Mouse (Mus musculus): ENCODE measurements around the gene Zfp536.

- TF ChIP-seq CTCF (conservative IDR thresholded peaks at IDR 0.05 in 1 of 2, IDR thresholded peaks at IDR 0.05 in 1 of 2; ENCODE audit: low read depth in 2 of 2, low read length in 2 of 2): no peak
- no peak for TF ChIP-seq MAZ (IDR thresholded peaks at IDR 0.05; ENCODE audit: low read depth, low read length)
- TF ChIP-seq USF1 (IDR thresholded peaks at IDR 0.05; ENCODE audit: low read depth, low read length): no peak
- no peak for TF ChIP-seq CHD1 (IDR thresholded peaks at IDR 0.05; ENCODE audit: low read depth, low read length)
- TF ChIP-seq ZMIZ1 (IDR thresholded peaks at IDR 0.05; ENCODE audit: low read depth, low read length): no peak
- no peak for TF ChIP-seq ZC3H11A (IDR thresholded peaks at IDR 0.05; ENCODE audit: low read depth, low read length)
- no peak for TF ChIP-seq SIN3A (IDR thresholded peaks at IDR 0.05; ENCODE audit: low read length)
- no peak for TF ChIP-seq NELFE (IDR thresholded peaks at IDR 0.05; ENCODE audit: low read depth, low read length)
- TF ChIP-seq POLR2AphosphoS2 (IDR thresholded peaks at IDR 0.05; ENCODE audit: low read depth, low read length): no peak
- TF ChIP-seq MYC (IDR thresholded peaks at IDR 0.05; ENCODE audit: low read depth, low read length): no peak
- TF ChIP-seq UBTF (IDR thresholded peaks at IDR 0.05; ENCODE audit: low read depth, low read length): no peak
- no peak for TF ChIP-seq E2F4 (IDR thresholded peaks at IDR 0.05; ENCODE audit: insufficient replicate concordance, low read depth, low read length)
Observed at GRCm38 (mm10) chr7:37482564-37482963, 290.9 kb downstream of the Zfp536 start.

Data from CH12.LX (cell line).